Comparison of ENCODE assay signal across 11 mouse cellular contexts in genomic region chr12:27062511-27063264, GRCm38 (mm10).
DNase-seq lines count a peak whose midpoint lies in the region; ATAC-seq lines count a peak whose summit lies in the region.
"Had no signal": no experiment of that assay in that cellular context is flagged by ENCODE, and none has a peak within 500 bp of the region (broad histone marks: within the 10 kb centered on the region; RNA-seq: fewer than 3 reads in every experiment).

No protein-coding gene starts in this region.

- peaks cover 29% of the 10 kb centered on the region for H3K4me1 ChIP-seq in kidney, embryonic 16.5 days (ENCODE audit: insufficient read depth, low read length)
- peaks cover 31% of the 10 kb centered on the region for H3K4me1 ChIP-seq in embryonic facial prominence, embryonic 14.5 days (ENCODE audit: control insufficient read depth, insufficient read depth, low read length)
- H3K4me1 ChIP-seq in limb, embryonic 10.5 days = peaks cover 37% of the 10 kb centered on the region
- H3K4me1 ChIP-seq in neural tube, embryonic 14.5 days (ENCODE audit: control insufficient read depth, insufficient read depth, low read length) = peaks cover 39% of the 10 kb centered on the region
- H3K4me1 ChIP-seq: megakaryocyte, embryonic 14.5 days had no signal

- ATAC-seq in kidney, embryonic 16.5 days (ENCODE audit: low FRiP score, low TSS enrichment) = no peak
- no peak for ATAC-seq in embryonic facial prominence, embryonic 14.5 days (ENCODE audit: low read depth)
- no peak for ATAC-seq in neural tube, embryonic 14.5 days (ENCODE audit: low read depth)
- no peak for ATAC-seq in erythroid progenitor cell, adult 5-6 weeks (replicated peaks; ENCODE audit: low FRiP score, poor library complexity, severe bottlenecking)

- WGBS in kidney, embryonic 16.5 days = 67% methylated on average over 6 of the region's 6 CpGs
- WGBS in embryonic facial prominence, embryonic 14.5 days = 58% methylated on average over 6 of the region's 6 CpGs
- WGBS in limb, embryonic 10.5 days = 76% methylated on average over 6 of the region's 6 CpGs
- WGBS in neural tube, embryonic 14.5 days = 24% methylated on average over 6 of the region's 6 CpGs

- DNase-seq in kidney, adult 18-20 months = no peak
- DNase-seq in embryonic facial prominence, embryonic 14.5 days (ENCODE audit: low spot score) = no peak
- DNase-seq in limb, embryonic 10.5 days (ENCODE audit: low spot score) = no peak
- DNase-seq in layer of hippocampus, adult 9-11 months = no peak
- DNase-seq in ovary, postnatal 10 days (ENCODE audit: low spot score) = no peak
- DNase-seq: kidney, adult 11 months had no signal

- no peak overlapping the region for H3K9ac ChIP-seq in kidney, embryonic 16.5 days (replicated peaks; ENCODE audit: low read length)
- peak overlapping the region; percentile 50; the same call in 1 of the 2 replicates for H3K9ac ChIP-seq in embryonic facial prominence, embryonic 14.5 days (ENCODE audit: low read depth, low read length)
- peak overlapping the region; percentile 51 for H3K9ac ChIP-seq in neural tube, embryonic 14.5 days (replicated peaks; ENCODE audit: low read depth, low read length)

- no peaks in the 10 kb centered on the region for H3K9me3 ChIP-seq in kidney, embryonic 16.5 days (ENCODE audit: low read length)
- no peaks in the 10 kb centered on the region for H3K9me3 ChIP-seq in embryonic facial prominence, embryonic 14.5 days (ENCODE audit: control insufficient read depth, low read length)
- H3K9me3 ChIP-seq in limb, embryonic 10.5 days (replicated peaks) = no peaks in the 10 kb centered on the region
- no peaks in the 10 kb centered on the region for H3K9me3 ChIP-seq in neural tube, embryonic 14.5 days (ENCODE audit: control insufficient read depth, low read length)

- H3K4me2 ChIP-seq in kidney, embryonic 16.5 days (replicated peaks; ENCODE audit: low read depth, low read length) = peak overlapping the region; percentile 66
- H3K4me2 ChIP-seq in embryonic facial prominence, embryonic 14.5 days (ENCODE audit: low read depth, low read length) = peak overlapping the region; percentile 54
- H3K4me2 ChIP-seq in neural tube, embryonic 14.5 days (ENCODE audit: low read depth, low read length) = peak overlapping the region; percentile 62

- H3K36me3 ChIP-seq in kidney, embryonic 16.5 days (ENCODE audit: insufficient read depth, low read length) = no peaks in the 10 kb centered on the region
- H3K36me3 ChIP-seq in embryonic facial prominence, embryonic 14.5 days (ENCODE audit: control insufficient read depth, insufficient read depth, low read length) = no peaks in the 10 kb centered on the region
- no peaks in the 10 kb centered on the region for H3K36me3 ChIP-seq in limb, embryonic 10.5 days
- no peaks in the 10 kb centered on the region for H3K36me3 ChIP-seq in neural tube, embryonic 14.5 days (ENCODE audit: control insufficient read depth, insufficient read depth, low read length)
- H3K36me3 ChIP-seq: G1E had no signal

- peak overlapping the region; percentile 41; the same call in 1 of the 2 replicates for H3K27ac ChIP-seq in kidney, embryonic 16.5 days (ENCODE audit: low read length)
- H3K27ac ChIP-seq in embryonic facial prominence, embryonic 14.5 days (replicated peaks; ENCODE audit: low read depth, low read length) = no peak overlapping the region; the same call in 1 of the 2 replicates
- H3K27ac ChIP-seq in limb, embryonic 10.5 days = peak overlapping the region; percentile 90
- peak overlapping the region; percentile 97 for H3K27ac ChIP-seq in neural tube, embryonic 14.5 days (ENCODE audit: low read depth, low read length)

- H3K27me3 ChIP-seq in kidney, embryonic 16.5 days (ENCODE audit: insufficient read depth, low read length) = no peaks in the 10 kb centered on the region
- no peaks in the 10 kb centered on the region for H3K27me3 ChIP-seq in embryonic facial prominence, embryonic 14.5 days (replicated peaks; ENCODE audit: control insufficient read depth, insufficient read depth, low read length)
- peaks cover 18% of the 10 kb centered on the region; the same call in 1 of the 2 replicates for H3K27me3 ChIP-seq in limb, embryonic 10.5 days (ENCODE audit: low read depth, poor library complexity, severe bottlenecking)
- no peaks in the 10 kb centered on the region for H3K27me3 ChIP-seq in neural tube, embryonic 14.5 days (ENCODE audit: control insufficient read depth, insufficient read depth, low read length)
- H3K27me3 ChIP-seq: megakaryocyte, embryonic 14.5 days had no signal

- peak overlapping the region; percentile 43; the same call in 1 of the 2 replicates for H3K4me3 ChIP-seq in kidney, embryonic 16.5 days (ENCODE audit: low read length)
- H3K4me3 ChIP-seq in embryonic facial prominence, embryonic 14.5 days (ENCODE audit: low read depth, low read length) = peak overlapping the region; percentile 23; the same call in 1 of the 2 replicates
- peak overlapping the region; percentile 50 for H3K4me3 ChIP-seq in limb, embryonic 10.5 days
- H3K4me3 ChIP-seq in neural tube, embryonic 14.5 days (ENCODE audit: low read depth, low read length) = peak overlapping the region; percentile 16; the same call in 1 of the 2 replicates
- H3K4me3 ChIP-seq: megakaryocyte, embryonic 14.5 days had no signal
